Mouse (Mus musculus): ENCODE data around the gene Lyzl6. TPM values are rescaled to one million over a fixed set of nuclear protein-coding genes. Genes with fewer than 3 reads are reported as not detected.
"Not testable (repeated sequence)": the region's sequence is repeated elsewhere in the genome, so short reads cannot be mapped to it uniquely, and the experiment has no call there.

Gene Lyzl6
- polyA plus RNA-seq (2015; fragmentation: Nextera tagmentation; extraction: Ambion mirVana), result not detected in 2 replicates

GRCm38 (mm10) chr11:103638790-103639189 lies at the start of gene Lyzl6:
Lyzl6 (minus strand) TSS chr11:103638890.
- Histone ChIP-seq H3K4me3 (replicated peaks) (no peak within 1 kb of the TSS), H3K4me1 (no peaks in the 10 kb centered on the region), H3K9ac (no peak within 1 kb of the TSS), H3K36me3 (no peaks in the 10 kb centered on the region), H3K9me3 (no peaks in the 10 kb centered on the region), H3K4me2 (no peak within 1 kb of the TSS), H3K27me3 (replicated peaks) (no peaks in the 10 kb centered on the region), H3K27ac (no peak within 1 kb of the TSS)
- 72% methylated on average over 3 of the region's 3 CpGs for WGBS
- ATAC-seq (ENCODE audit: insufficient read depth, low FRiP score, low read depth), result no peak

- Histone ChIP-seq H3K4me1 (no peaks in the 10 kb centered on the region), H3K9ac (no peak overlapping the region), H3K27ac (no peak overlapping the region), H3K4me2 (no peak overlapping the region), H3K9me3 (no peaks in the 10 kb centered on the region), H3K4me3 (replicated peaks) (no peak overlapping the region), H3K27me3 (replicated peaks) (no peaks in the 10 kb centered on the region), H3K36me3 (peaks cover 50% of the 10 kb centered on the region)
- ATAC-seq (ENCODE audit: insufficient read depth, low FRiP score, low read depth), result no peak
- 88% methylated on average over 6 of the region's 6 CpGs for WGBS
Observed at GRCm38 (mm10) chr11:103686706-103687105, 48.0 kb upstream of the Lyzl6 start.

- Histone ChIP-seq H3K9ac (no peak overlapping the region), H3K4me3 (replicated peaks) (no peak overlapping the region), H3K27ac (no peak overlapping the region), H3K9me3 (no peaks in the 10 kb centered on the region), H3K4me2 (no peak overlapping the region), H3K36me3 (peaks cover 52% of the 10 kb centered on the region), H3K4me1 (no peaks in the 10 kb centered on the region), H3K27me3 (replicated peaks) (no peaks in the 10 kb centered on the region)
- WGBS, result 84% methylated on average over 7 of the region's 7 CpGs
- no peak for ATAC-seq (ENCODE audit: insufficient read depth, low FRiP score, low read depth)
Observed at GRCm38 (mm10) chr11:103685261-103685736, 46.6 kb upstream of the Lyzl6 start.

- peaks cover 63% of the 10 kb centered on the region for H3K36me3 ChIP-seq
Observed at GRCm38 (mm10) chr11:103683667-103684334, 45.1 kb upstream of the Lyzl6 start.

GRCm38 (mm10) chr11:103677042-103677441 lies 38.4 kb upstream of the Lyzl6 start:
- not testable (repeated sequence) for H3K9me3 ChIP-seq; H3K4me3 ChIP-seq (replicated peaks); H3K27ac ChIP-seq; H3K9ac ChIP-seq; H3K27me3 ChIP-seq (replicated peaks); ATAC-seq (ENCODE audit: insufficient read depth, low FRiP score, low read depth); H3K4me1 ChIP-seq; H3K4me2 ChIP-seq
- 47% methylated on average over 2 of the region's 2 CpGs for WGBS
- H3K36me3 ChIP-seq, result peaks cover 23% of the 10 kb centered on the region

More at GRCm38 (mm10) chr11:103683667-103684334, 45.1 kb upstream of the Lyzl6 start:
- H3K4me1 ChIP-seq, result no peaks in the 10 kb centered on the region
- no peak overlapping the region for H3K9ac ChIP-seq
- no peak overlapping the region for H3K4me2 ChIP-seq
- no peaks in the 10 kb centered on the region for H3K27me3 ChIP-seq (replicated peaks)
- WGBS, result 71% methylated on average over 11 of the region's 11 CpGs
- H3K9me3 ChIP-seq, result no peaks in the 10 kb centered on the region
- no peak overlapping the region for H3K4me3 ChIP-seq (replicated peaks)
- H3K27ac ChIP-seq, result no peak overlapping the region
- ATAC-seq (ENCODE audit: insufficient read depth, low FRiP score, low read depth), result no peak

- H3K27ac ChIP-seq, result no peak overlapping the region
- no peak overlapping the region for H3K4me2 ChIP-seq
- no peak for ATAC-seq (ENCODE audit: insufficient read depth, low FRiP score, low read depth)
- no peaks in the 10 kb centered on the region for H3K9me3 ChIP-seq
- no peak overlapping the region for H3K4me3 ChIP-seq (replicated peaks)
- no peaks in the 10 kb centered on the region for H3K27me3 ChIP-seq (replicated peaks)
- H3K9ac ChIP-seq, result no peak overlapping the region
- 34% methylated on average over 3 of the region's 3 CpGs for WGBS
- peaks cover 20% of the 10 kb centered on the region for H3K36me3 ChIP-seq
- H3K4me1 ChIP-seq, result no peaks in the 10 kb centered on the region
Observed at GRCm38 (mm10) chr11:103675556-103675955, 36.9 kb upstream of the Lyzl6 start.

- no peak overlapping the region for H3K4me3 ChIP-seq (replicated peaks)
- H3K4me2 ChIP-seq, result no peak overlapping the region
- no peaks in the 10 kb centered on the region for H3K27me3 ChIP-seq (replicated peaks)
- no peak for ATAC-seq (ENCODE audit: insufficient read depth, low FRiP score, low read depth)
- 67% methylated on average over 13 of the region's 13 CpGs for WGBS
- no peaks in the 10 kb centered on the region for H3K4me1 ChIP-seq
- H3K9ac ChIP-seq, result no peak overlapping the region
- H3K36me3 ChIP-seq, result no peaks in the 10 kb centered on the region
- H3K9me3 ChIP-seq, result no peaks in the 10 kb centered on the region
- no peak overlapping the region for H3K27ac ChIP-seq
Observed at GRCm38 (mm10) chr11:103666907-103667426, 28.3 kb upstream of the Lyzl6 start.

GRCm38 (mm10) chr11:103666181-103666906 lies 27.7 kb upstream of the Lyzl6 start:
- WGBS, result 34% methylated on average over 10 of the region's 10 CpGs
- no peak for ATAC-seq (ENCODE audit: insufficient read depth, low FRiP score, low read depth)
- Histone ChIP-seq H3K9ac (no peak overlapping the region), H3K4me1 (no peaks in the 10 kb centered on the region), H3K4me2 (no peak overlapping the region), H3K4me3 (replicated peaks) (no peak overlapping the region), H3K36me3 (no peaks in the 10 kb centered on the region), H3K9me3 (no peaks in the 10 kb centered on the region), H3K27me3 (replicated peaks) (no peaks in the 10 kb centered on the region), H3K27ac (no peak overlapping the region)

- Histone ChIP-seq H3K36me3 (no peaks in the 10 kb centered on the region), H3K4me1 (no peaks in the 10 kb centered on the region), H3K9ac (no peak overlapping the region), H3K4me3 (replicated peaks) (no peak overlapping the region), H3K9me3 (no peaks in the 10 kb centered on the region), H3K4me2 (no peak overlapping the region), H3K27ac (no peak overlapping the region), H3K27me3 (replicated peaks) (no peaks in the 10 kb centered on the region)
- no peak for ATAC-seq (ENCODE audit: insufficient read depth, low FRiP score, low read depth)
- 69% methylated on average over 1 of the region's 1 CpGs for WGBS
Observed at GRCm38 (mm10) chr11:103665695-103666094, 27.0 kb upstream of the Lyzl6 start.

- 80% methylated on average over 8 of the region's 8 CpGs for WGBS
- Histone ChIP-seq H3K27me3 (replicated peaks) (no peaks in the 10 kb centered on the region), H3K27ac (no peak overlapping the region), H3K9me3 (no peaks in the 10 kb centered on the region), H3K4me2 (no peak overlapping the region), H3K36me3 (no peaks in the 10 kb centered on the region), H3K4me3 (replicated peaks) (no peak overlapping the region), H3K9ac (no peak overlapping the region), H3K4me1 (no peaks in the 10 kb centered on the region)
- no peak for ATAC-seq (ENCODE audit: insufficient read depth, low FRiP score, low read depth)
Observed at GRCm38 (mm10) chr11:103663119-103663518, 24.4 kb upstream of the Lyzl6 start.

- WGBS, result 85% methylated on average over 5 of the region's 5 CpGs
- no peaks in the 10 kb centered on the region for H3K36me3 ChIP-seq
- no peak overlapping the region for H3K4me3 ChIP-seq (replicated peaks)
- no peak overlapping the region for H3K9ac ChIP-seq
- no peaks in the 10 kb centered on the region for H3K27me3 ChIP-seq (replicated peaks)
- H3K4me1 ChIP-seq, result no peaks in the 10 kb centered on the region
- H3K9me3 ChIP-seq, result no peaks in the 10 kb centered on the region
- no peak overlapping the region for H3K27ac ChIP-seq
- no peak overlapping the region for H3K4me2 ChIP-seq
- ATAC-seq (ENCODE audit: insufficient read depth, low FRiP score, low read depth), result no peak
Observed at GRCm38 (mm10) chr11:103662546-103662945, 23.9 kb upstream of the Lyzl6 start.

- H3K9ac ChIP-seq, result no peak overlapping the region
- 48% methylated on average over 4 of the region's 4 CpGs for WGBS
- no peaks in the 10 kb centered on the region for H3K27me3 ChIP-seq (replicated peaks)
- H3K4me2 ChIP-seq, result no peak overlapping the region
- H3K36me3 ChIP-seq, result no peaks in the 10 kb centered on the region
- H3K4me1 ChIP-seq, result no peaks in the 10 kb centered on the region
- no peak for ATAC-seq (ENCODE audit: insufficient read depth, low FRiP score, low read depth)
- no peaks in the 10 kb centered on the region for H3K9me3 ChIP-seq
- H3K27ac ChIP-seq, result no peak overlapping the region
- no peak overlapping the region for H3K4me3 ChIP-seq (replicated peaks)
Observed at GRCm38 (mm10) chr11:103661863-103662262, 23.2 kb upstream of the Lyzl6 start.
